Mouse (Mus musculus) myocyte (in vitro differentiated cells): Measurements from ENCODE around the gene Gcn1l1.

Experiments used
- CEBPB ChIP-seq: IDR thresholded peaks from 2 replicates; pipeline ENCODE4 v1.6.1; 2011; ENCODE audit warnings: mild to moderate bottlenecking, moderate library complexity; ENCODE audit not compliant: poor library complexity, insufficient read depth, severe bottlenecking
- MAX ChIP-seq: IDR thresholded peaks from one replicate; pipeline ENCODE4 v1.6.1; 2011; ENCODE audit warnings: low read depth, mild to moderate bottlenecking, control low read depth
- MYOD1 ChIP-seq, 3 experiments: IDR thresholded peaks; one replicate each; pipeline ENCODE4 v1.6.1; 2011; ENCODE audit warnings: control low read depth in 2 of 3, low read depth in 2 of 3, mild to moderate bottlenecking in 2 of 3, moderate library complexity in 1 of 3; ENCODE audit not compliant: insufficient read length in 2 of 3, control insufficient read depth in 1 of 3
- MYOG ChIP-seq, 3 experiments: IDR thresholded peaks; one replicate each; pipeline ENCODE4 v1.6.1; 2011; ENCODE audit warnings: control low read depth in 2 of 3, low read depth in 2 of 3, mild to moderate bottlenecking in 2 of 3; ENCODE audit not compliant: insufficient read length in 2 of 3, control insufficient read depth in 1 of 3, insufficient read depth in 1 of 3
- POLR2A ChIP-seq: IDR thresholded peaks from one replicate; pipeline ENCODE4 v1.6.1; 2011; ENCODE audit warnings: low read depth, mild to moderate bottlenecking, control low read depth, moderate library complexity; ENCODE audit not compliant: insufficient read length
- POLR2AphosphoS2 ChIP-seq: IDR thresholded peaks from one replicate; pipeline ENCODE4 v1.6.1; 2011; ENCODE audit warnings: low read depth, control low read depth; ENCODE audit not compliant: insufficient read length
- TCF12 ChIP-seq: IDR thresholded peaks from one replicate; pipeline ENCODE4 v1.6.1; 2011; ENCODE audit warnings: mild to moderate bottlenecking, control low read depth; ENCODE audit not compliant: poor library complexity, insufficient read depth, severe bottlenecking
- USF1 ChIP-seq: IDR thresholded peaks from one replicate; pipeline ENCODE4 v1.6.1; 2011; ENCODE audit warnings: low read depth, mild to moderate bottlenecking, control low read depth, moderate library complexity

- TF ChIP-seq MYOD1 (IDR thresholded peaks at IDR 0.05; ENCODE audit: control insufficient read depth in 1 of 3, insufficient read length in 2 of 3, low read depth in 2 of 3) (no peak), POLR2A (no peak), MAX (no peak), USF1 (no peak), TCF12 (no peak), CEBPB (no peak), MYOG (IDR thresholded peaks at IDR 0.05; ENCODE audit: control insufficient read depth in 1 of 3, insufficient read depth in 1 of 3, insufficient read length in 2 of 3, low read depth in 2 of 3) (no peak), POLR2AphosphoS2 (no peak)
Measured at GRCm38 (mm10) chr5:115585616-115586015, 20.6 kb downstream of the Gcn1l1 start.
